Mouse (Mus musculus) urinary bladder, postnatal 10 days (tissue): ENCODE measurements around the gene Cacna1c.

Source experiments
- DNase-seq: peaks from one replicate; pipeline ENCODE4 v3.0.0; 2022; ENCODE audit warnings: low spot score

The Cacna1c gene

GRCm38 (mm10) chr6:119089173-119089572 lies 107.0 kb downstream of the Cacna1c start:
- no peak for DNase-seq

- DNase-seq: no peak
These were observed 107.8 kb downstream of the Cacna1c start for GRCm38 (mm10) chr6:119088381-119088780.

GRCm38 (mm10) chr6:119087919-119088318 lies 108.3 kb downstream of the Cacna1c start:
- DNase-seq: no peak

DNA sequence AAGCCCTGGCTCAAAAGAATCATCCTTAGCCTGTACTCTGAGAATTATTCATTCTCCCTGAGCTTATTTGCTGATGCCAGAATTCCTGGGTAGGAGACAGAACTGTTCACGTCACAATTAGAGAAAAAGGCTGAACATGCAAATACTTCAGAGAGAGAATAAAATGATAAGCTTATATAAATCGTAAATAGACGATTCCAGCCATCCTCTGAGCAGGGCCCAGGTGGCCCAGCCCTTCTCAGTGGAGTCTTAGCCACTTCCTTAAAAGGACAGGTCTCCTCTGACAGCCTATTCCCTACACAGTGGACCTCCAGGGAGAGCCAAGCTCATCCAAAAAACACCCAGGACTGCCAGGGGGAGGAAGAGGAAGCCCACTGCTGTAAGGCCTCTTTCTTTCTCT lies 110.4 kb downstream of the Cacna1c start:
- DNase-seq: no peak

- DNase-seq: no peak
These were observed 111.7 kb downstream of the Cacna1c start for GRCm38 (mm10) chr6:119084532-119084931.

- no peak for DNase-seq
These were observed 112.7 kb downstream of the Cacna1c start for GRCm38 (mm10) chr6:119083559-119083958.

GRCm38 (mm10) chr6:119082662-119083061 lies 113.6 kb downstream of the Cacna1c start:
- no peak for DNase-seq

DNA sequence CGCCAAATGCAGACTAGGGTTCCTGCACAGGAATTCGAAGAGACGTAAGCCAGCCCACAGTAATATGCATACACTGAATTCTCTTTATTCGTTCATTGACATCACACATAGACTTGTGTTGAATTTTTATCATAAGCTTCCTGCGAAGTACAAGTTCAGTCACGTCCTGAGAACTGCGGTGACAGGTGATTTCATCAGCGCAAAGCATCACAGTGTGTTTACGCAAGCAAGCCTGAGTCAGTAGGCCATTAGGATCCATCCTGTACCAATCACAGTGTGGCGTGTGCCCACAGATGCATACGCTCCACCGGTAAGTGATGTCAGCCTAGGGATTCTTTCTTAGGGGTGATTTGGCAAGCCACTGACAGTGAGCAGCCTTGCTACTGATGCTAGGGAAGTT lies 114.6 kb downstream of the Cacna1c start:
- DNase-seq: no peak

DNA sequence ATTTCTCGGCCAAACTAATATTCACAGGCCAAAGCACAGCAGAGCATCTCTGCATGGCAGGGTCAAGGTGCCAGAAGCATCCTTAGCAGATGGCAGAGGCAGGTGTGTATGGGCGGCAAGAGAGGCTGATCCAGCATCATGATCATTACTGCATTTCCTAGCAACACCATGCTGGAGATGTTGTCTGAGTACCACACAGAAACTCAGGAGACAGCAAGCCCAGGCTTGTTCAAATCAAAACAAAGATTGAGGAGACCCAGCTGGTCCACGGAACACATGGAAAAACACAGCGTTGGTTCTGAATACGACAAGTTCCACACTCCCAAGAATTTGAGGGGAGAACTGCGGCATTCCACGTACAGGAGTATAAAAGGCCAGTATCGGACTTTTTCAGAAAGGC lies 116.6 kb downstream of the Cacna1c start:
- DNase-seq: no peak

DNA sequence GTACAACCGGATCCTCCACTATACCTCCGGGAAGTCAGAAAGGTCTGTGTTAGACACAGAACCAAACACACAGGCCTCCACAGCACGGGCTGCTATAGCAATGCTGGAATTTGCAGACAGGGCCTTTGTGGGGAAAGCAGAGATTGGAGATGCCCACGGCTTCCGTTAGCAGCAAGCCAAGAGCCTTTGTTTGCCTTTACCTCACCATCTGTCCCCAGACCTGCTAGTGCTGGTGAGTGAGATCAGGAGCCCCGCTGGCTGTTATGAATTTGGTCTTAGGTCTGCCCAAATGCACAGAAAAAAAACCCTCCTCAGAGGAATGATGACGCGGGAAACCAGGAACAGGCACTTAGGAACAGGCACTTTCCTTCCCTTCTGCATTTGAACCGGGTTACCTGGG lies 117.3 kb downstream of the Cacna1c start:
- no peak for DNase-seq

DNA sequence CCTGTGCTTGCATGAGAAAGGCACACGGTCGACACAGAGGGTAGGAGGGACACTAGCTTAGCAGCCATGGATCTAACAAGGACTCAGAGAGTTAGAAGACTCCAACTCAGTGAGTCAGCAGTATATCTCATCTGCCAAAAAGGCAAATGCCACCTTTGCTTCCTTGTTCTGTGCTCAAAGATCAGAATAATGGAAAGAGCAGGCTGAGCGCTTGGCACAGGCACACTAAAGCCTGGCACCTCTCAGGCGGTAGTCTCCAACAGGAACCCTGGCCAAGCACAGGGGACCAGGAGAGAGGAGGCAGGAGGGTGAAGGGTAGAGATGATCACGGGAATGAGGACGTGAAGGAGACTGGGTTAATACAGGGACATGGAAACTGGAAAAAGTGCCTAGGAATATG lies 119.0 kb downstream of the Cacna1c start:
- DNase-seq: no peak

GRCm38 (mm10) chr6:119073419-119074071 lies 122.7 kb downstream of the Cacna1c start:
- DNase-seq: no peak

GRCm38 (mm10) chr6:119072772-119073171 lies 123.4 kb downstream of the Cacna1c start:
- no peak for DNase-seq

- DNase-seq: no peak
These were observed 125.4 kb downstream of the Cacna1c start for GRCm38 (mm10) chr6:119070771-119071170.

GRCm38 (mm10) chr6:119070351-119070750 lies 125.9 kb downstream of the Cacna1c start:
- DNase-seq: no peak

DNA sequence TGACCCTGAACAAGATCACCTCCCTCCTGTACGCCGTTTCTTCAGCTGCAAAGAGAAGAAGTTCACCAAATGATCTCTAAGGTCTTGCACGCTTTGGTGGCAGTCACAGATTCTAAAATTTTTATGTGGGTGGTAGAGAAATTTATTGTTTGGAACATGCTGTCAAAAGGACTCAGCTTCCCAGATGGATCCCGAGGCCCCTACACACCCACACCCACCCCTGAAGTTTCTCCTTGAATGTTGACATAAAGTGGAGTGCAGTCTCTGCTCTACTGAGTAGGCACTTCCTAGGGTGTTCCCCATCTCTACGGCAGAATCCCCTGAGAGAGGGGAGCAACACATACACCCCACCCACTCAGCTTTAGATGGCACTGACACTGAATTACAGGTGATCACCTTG lies 127.1 kb downstream of the Cacna1c start:
- DNase-seq: no peak

DNA sequence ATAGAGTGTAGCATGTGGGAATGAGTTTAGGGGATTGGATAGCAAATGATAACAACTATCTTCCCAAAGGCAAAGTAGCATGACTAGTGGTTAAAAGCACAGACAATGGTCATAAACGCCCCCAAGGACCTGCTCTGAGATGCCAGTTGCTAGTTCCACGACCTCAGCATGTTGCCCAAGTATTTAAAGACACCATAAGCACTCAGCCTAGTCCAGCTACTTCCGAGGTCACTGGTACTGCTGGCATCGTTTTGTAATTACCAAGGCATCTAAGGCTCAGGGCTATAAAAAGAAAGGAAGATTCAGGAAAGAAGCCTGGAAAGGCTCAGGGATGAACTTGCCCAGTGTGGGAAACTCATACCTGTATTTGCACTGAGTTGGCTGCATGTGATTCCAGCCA lies 127.6 kb downstream of the Cacna1c start:
- DNase-seq: no peak

DNA sequence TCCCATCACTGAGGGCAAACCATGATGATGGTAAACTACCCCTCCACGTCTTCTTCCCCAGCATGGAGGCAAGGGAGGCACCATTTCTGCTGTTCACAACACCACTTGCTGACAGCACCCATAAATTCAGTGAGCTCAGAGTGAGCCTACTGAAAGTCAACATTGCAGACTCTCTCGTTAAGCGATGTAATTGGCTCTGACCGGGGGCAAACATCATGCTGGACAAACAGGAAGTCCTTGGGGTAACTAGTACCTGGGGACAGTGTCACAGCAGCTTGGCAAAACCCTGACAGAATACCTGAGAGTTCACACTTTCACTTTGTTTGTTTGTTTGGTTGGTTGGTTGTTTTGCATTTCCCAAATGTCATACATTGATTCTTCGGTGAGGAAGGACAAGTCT lies 131.3 kb downstream of the Cacna1c start:
- DNase-seq: no peak

DNA sequence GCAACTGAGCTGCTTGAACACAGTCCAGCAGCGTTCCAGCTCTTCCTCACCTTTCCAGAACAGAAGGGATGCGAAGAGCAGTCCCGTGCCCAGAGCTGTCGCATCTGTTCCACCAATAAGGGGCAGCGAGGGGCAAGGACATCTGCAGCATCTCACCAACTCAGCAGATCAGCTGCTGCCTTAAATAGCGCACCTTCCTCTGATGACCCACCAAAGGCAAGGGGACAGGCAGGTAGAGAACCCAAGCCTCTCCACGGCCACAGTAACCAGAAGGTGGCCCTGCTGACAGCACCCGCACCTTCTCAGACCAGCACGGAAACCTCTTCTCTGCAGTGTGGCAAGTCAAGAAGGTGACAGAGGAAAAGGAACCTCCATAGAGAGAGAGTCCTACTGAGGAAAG lies 131.8 kb downstream of the Cacna1c start:
- no peak for DNase-seq

GRCm38 (mm10) chr6:119062695-119063094 lies 133.5 kb downstream of the Cacna1c start:
- DNase-seq: no peak

DNA sequence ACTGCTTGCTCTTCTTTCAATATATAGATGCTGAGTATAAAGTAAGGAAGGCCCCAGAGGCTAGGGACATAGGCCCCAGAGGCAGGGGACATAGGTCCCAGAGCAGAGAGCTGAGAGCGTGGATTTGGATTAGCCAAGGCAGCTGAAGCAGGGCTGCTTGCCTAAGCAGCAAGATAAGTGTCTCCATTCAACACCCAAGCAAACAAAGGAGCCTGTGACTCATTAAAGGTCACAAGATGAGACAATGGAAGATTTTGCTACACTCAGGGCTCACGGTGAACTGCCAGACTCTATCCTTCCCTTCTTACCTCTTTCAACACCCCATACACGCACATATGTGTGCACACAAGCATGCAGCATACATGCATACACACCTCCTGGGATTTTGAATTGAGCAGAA lies 137.3 kb downstream of the Cacna1c start:
- DNase-seq: no peak

GRCm38 (mm10) chr6:119058461-119058860 lies 137.8 kb downstream of the Cacna1c start:
- no peak for DNase-seq

DNA sequence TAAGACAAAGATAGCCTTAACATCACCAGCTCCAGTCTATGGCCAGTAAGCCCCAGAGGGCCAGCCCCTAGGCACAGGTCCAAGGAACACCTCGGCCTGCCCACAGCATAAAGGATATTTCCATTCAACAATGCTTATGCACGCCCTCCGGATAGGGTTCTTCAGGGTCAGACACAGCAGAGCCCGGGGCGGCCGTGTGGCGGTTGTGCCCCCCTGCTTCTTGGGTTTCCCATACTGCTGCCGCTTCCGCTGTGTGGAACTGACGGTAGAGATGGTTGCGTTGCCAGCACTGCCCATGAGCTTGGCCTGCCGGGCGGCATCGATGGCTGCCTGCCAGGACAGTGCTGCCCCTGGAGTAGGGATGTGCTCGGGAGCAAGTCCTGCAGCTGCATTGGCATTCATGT lies 139.1 kb downstream of the Cacna1c start:
- no peak for DNase-seq

GRCm38 (mm10) chr6:119052801-119053200 lies 143.4 kb downstream of the Cacna1c start:
- no peak for DNase-seq

DNA sequence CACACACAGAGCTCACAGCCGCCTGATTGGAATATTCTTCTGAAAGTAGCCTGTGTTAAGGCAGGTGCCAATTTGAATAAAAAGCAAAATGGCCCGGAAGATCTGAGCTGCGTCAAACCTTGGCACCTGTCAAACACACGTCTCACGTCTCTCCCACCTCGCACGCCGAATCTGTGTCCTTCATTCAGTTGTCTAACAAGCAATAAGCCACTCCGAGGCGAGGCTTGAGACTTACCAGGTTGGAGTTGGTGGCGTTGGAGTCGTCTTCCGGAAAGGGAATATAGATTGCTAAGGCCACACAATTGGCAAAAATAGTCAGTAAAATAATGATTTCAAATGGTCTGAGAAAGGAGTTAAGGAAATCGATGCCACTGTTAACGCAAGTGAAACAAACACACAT lies 143.9 kb downstream of the Cacna1c start:
- DNase-seq: no peak
